Mouse (Mus musculus) neural tube, embryonic 10.5 days (tissue): ENCODE measurements around the gene Srxn1.
A peak's percentile ranks its signal among the peaks of the same experiment; 100 is the strongest.

Source experiments
- DNase-seq: peaks from one replicate; pipeline ENCODE4 v3.0.0-alpha.2; 2017; ENCODE audit warnings: low spot score; ENCODE audit errors: extremely low spot score

The Srxn1 gene

GRCm38 (mm10) chr2:152089581-152089980 is 15.7 kb upstream of the Srxn1 start:
- DNase-seq = no peak

- DNase-seq = no peak
Observed at GRCm38 (mm10) chr2:152090486-152090885, 14.8 kb upstream of the Srxn1 start.

GRCm38 (mm10) chr2:152091342-152092056 is 13.8 kb upstream of the Srxn1 start:
- no peak for DNase-seq

DNA sequence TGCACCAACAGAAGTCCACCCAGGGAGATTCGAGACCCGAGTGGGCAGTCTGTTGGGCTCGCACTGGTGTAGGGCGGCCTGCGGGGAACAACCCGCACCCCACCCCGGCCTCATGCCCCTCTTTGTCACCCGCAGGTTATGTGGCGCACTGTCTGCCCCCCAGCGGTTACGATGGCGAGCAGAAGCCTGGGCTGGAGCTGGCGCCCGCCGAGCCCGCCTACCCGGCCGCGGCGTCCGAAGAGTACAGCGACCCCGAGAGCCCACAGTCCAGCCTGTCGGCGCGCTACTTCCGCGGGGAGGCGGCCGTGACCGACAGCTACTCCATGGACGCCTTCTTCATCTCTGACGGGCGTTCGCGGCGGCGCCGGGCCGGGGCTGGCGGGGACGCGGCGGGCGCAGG is 12.4 kb upstream of the Srxn1 start:
- peak; percentile 63 for DNase-seq

GRCm38 (mm10) chr2:152093356-152093792 is 11.9 kb upstream of the Srxn1 start:
- DNase-seq = peak; percentile 61

- no peak for DNase-seq
Observed at GRCm38 (mm10) chr2:152094856-152095545, 10.3 kb upstream of the Srxn1 start.

GRCm38 (mm10) chr2:152096922-152097321 is 8.4 kb upstream of the Srxn1 start:
- no peak for DNase-seq

GRCm38 (mm10) chr2:152097916-152098315 is 7.4 kb upstream of the Srxn1 start:
- no peak for DNase-seq

DNA sequence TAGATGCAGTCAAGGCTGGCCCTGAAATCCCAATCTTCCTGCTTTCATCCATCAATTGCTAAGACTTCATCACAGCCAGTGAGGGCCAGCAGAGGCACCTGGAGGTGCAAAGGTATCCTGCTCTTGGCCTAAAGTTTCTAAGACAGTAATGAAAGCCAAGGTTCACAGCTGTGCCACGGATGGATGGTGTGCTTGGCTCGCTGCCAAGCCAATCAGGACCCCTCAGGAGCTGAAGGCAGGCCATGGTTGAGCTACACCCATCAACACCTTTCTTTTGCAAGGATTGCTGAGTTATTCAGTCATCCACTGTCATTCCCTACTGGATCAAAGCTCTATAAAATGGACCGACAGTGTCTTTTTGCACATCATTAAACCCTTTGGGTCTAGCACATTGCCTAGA is 5.8 kb upstream of the Srxn1 start:
- no peak for DNase-seq

DNA sequence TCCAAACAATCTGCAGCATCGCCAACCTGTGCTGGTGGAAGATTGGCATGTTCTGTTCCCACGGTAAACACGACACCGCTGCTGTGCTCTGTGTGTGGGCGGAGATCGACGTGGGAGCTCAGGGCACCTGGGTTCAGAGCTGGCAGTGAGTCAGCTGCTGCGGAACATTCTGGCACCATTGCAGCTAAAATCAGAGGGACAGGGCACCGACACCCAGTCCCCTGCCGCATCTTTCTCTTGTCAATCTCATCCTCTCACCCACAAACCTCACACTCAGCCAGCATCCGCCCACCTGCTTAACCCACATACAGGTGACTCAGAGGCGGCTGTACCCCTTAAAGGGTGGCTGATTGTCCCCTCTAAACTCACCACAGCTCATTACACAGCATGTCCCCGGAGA is 3.6 kb upstream of the Srxn1 start:
- no peak for DNase-seq

- DNase-seq = no peak
Observed at GRCm38 (mm10) chr2:152102369-152102768, 2.9 kb upstream of the Srxn1 start.

DNA sequence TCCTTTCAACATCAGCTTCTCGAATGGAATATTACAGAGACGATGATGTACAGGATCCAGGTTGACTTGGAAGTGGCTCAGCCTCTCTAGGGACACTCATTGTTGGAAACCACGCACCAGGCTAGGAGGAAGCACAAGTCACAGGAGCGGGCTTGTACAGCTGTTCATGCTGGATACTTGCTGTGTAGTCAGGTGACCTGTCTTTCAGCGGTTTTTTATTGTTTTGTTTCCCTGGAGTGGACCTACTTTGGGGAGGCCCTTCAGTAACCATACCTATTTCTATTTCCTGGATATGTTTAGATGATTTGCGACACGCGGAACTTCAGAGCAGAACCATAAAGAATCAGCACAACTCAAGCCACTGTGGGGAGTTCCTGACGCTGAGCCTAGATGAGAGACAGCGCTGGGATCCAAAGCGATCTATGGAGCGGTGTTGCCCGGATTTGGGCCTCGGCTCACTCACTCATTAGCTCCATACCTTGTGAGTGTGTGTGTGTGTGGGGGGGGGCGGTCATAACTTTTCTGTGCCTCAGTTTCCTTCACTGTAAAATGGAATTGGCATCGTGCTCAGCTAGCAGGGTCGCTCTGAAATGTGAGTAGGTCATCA is 502 bp upstream of the Srxn1 start:
- DNase-seq = no peak

DNA sequence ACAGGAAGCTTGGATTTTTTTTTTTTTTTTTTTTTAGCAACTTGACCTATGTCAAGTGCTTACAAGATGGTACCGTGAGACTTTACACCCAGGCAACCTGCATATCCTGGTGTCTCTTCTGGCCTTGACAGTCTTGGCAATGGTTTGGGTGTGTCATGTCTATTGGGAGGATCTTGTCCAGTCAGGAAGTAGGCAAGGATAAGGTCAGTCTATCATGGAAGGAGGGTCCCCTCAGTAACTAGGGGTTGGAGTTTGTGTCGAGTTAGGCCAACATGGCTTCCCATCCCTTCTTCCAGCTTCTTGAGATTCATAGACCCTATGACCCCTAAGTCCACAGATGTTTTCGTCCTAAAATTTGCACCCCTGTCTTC is 894 bp downstream of the Srxn1 start:
- no peak for DNase-seq

GRCm38 (mm10) chr2:152106597-152106996 is 1.3 kb downstream of the Srxn1 start:
- no peak for DNase-seq

GRCm38 (mm10) chr2:152108702-152109101 is 3.4 kb downstream of the Srxn1 start:
- DNase-seq = no peak

- DNase-seq = no peak
Observed at GRCm38 (mm10) chr2:152109386-152109785, 4.1 kb downstream of the Srxn1 start.

DNA sequence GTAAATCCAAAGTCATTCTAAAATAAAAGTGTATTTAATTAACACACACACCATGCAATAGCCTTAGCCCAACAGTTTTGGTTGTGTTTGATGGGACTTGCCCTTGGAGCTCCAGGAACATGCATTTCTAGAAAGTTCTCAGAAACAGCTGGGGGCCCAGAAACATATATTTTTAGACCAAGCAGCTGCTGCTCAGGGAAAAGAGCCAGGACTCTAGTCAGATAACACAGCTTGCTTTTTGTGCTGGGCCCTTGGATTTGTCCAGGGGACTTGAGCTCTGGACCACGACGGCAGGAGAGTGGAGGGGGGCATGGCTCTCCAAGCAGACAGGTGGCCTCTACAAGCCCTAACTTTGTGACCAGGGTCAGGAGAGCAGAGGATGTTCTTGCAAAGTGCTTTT is 6.0 kb downstream of the Srxn1 start:
- DNase-seq = no peak

GRCm38 (mm10) chr2:152111920-152112319 is 6.6 kb downstream of the Srxn1 start:
- peak; percentile 97 for DNase-seq

DNA sequence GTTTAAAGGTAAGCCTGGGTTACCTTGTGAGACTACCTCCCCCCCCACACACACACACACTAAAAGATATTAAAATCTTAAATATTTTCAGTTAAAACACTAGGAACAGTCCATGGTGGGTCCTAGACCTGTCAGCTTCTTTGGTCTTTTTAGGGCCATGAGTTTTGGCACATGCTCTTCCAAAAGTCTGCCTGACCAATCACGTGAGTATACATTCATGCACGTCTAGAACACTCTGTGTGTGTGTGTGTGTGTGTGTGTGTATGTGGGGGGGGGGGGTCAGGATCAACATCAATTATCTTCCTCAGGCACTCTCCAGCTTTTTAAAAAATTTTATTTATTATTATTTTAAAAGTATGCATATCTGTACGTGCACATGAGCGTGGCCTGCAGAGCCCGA is 7.2 kb downstream of the Srxn1 start:
- DNase-seq = no peak

- DNase-seq = no peak
Observed at GRCm38 (mm10) chr2:152112970-152113369, 7.7 kb downstream of the Srxn1 start.

DNA sequence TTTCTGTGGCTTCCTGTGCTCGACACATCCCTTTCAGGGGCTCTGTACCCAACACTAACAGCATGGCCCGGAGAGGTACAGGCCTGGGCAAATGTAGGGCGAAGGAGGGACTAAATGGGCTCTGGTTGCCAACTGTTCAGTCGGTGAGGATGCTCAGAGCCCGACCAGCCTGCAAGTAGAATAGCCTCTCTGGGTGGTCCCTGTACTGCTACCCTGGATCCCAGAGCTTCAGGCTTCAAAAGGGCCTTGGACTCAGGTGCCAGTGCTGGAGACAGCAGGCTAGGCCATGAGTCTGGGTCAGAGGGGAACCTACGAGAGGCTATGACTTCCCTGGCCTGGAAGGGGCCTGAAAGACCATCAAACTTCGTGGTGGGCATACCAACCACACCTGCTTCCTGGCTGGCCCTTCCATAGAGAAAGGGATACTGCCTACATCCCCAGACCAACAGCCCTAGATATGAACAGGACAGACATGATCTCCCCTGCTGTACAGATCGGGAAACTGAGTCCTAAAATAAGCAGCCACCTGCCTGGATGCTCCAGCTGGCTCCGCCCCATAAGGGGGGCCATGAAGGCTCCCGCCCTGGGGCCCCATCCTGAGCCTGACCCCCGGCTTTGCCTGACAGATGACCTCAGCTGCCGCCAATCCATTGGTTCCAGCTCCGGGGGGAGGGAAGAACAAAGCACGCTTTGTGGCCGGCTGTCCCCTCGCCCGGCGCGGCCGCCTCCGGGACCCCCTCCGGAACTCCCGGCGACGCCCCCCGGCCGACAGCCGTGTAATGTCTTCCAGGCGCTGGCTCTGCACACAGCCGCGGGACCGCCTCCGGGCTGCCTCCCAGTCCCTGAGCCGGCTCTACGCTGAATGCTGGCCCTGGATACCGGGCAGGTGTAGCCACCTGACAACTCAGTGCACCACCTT is 9.0 kb downstream of the Srxn1 start:
- peak; percentile 77 for DNase-seq

- no peak for DNase-seq
Observed at GRCm38 (mm10) chr2:152117694-152118093, 12.4 kb downstream of the Srxn1 start.
